Mouse (Mus musculus): ENCODE measurements around the gene Sfmbt1. TPM values are rescaled to one million over a fixed set of nuclear protein-coding genes. Genes with fewer than 3 reads are reported as not detected.

Sfmbt1 gene
- polyA plus RNA-seq, 1 experiment from 2014 or later: 14.9 TPM

DNA sequence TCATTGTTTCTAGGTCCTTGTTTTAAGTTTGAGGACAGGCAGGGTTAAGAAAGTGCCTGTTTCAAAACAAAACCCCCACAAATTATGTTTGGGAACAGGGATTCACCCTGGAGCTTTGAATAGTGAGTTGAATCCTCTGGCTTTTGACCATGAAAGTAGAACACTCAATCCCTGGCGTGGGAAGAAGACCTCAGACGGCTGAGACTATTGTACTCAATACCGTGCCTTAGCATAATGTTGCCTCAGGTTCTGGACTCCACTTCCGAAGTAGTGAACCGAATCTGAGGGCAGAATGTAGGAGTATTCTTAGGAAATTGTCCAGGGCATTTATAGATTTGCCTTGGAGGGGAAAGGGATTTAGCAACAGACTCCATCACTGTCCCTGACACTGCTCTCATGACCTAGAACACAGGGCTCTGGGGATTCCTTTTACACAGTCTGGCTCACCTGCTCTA lies 110.4 kb downstream of the Sfmbt1 start:
- H3K9ac ChIP-seq (ENCODE audit: low read depth, low read length): no peak overlapping the region; the same call in 1 of the 2 replicates
- WGBS: 21% methylated on average over 5 of the region's 5 CpGs
- no peaks in the 10 kb centered on the region for H3K9me3 ChIP-seq (ENCODE audit: control insufficient read depth, low read length)
- peak overlapping the region; percentile 73 for H3K4me2 ChIP-seq (ENCODE audit: low read depth, low read length)
- H3K4me3 ChIP-seq (ENCODE audit: low read depth, low read length): peak overlapping the region; percentile 85
- H3K27ac ChIP-seq (replicated peaks; ENCODE audit: low read depth, low read length): peak overlapping the region; percentile 85; the same call in 1 of the 2 replicates
- no peaks in the 10 kb centered on the region for H3K36me3 ChIP-seq (ENCODE audit: control insufficient read depth, insufficient read depth, low read length)
- no peak for ATAC-seq (ENCODE audit: low read depth)
- no peaks in the 10 kb centered on the region for H3K27me3 ChIP-seq (replicated peaks; ENCODE audit: control insufficient read depth, insufficient read depth, low read length)
- DNase-seq (ENCODE audit: low spot score): no peak
- H3K4me1 ChIP-seq (ENCODE audit: control insufficient read depth, insufficient read depth, low read length): peaks cover 22% of the 10 kb centered on the region

GRCm38 (mm10) chr14:30825476-30826131 lies 111.0 kb downstream of the Sfmbt1 start, which contains the start of gene Tmem110:
TSS of gene Tmem110 (plus strand) at chr14:30825590.
- peak within 1 kb of the TSS; percentile 85 for H3K27ac ChIP-seq (replicated peaks; ENCODE audit: low read depth, low read length)
- H3K27me3 ChIP-seq (replicated peaks; ENCODE audit: control insufficient read depth, insufficient read depth, low read length): no peaks in the 10 kb centered on the region
- ATAC-seq (ENCODE audit: low read depth) (peak; percentile 96), DNase-seq (ENCODE audit: low spot score) (peak; percentile 94)
- H3K4me3 ChIP-seq (ENCODE audit: low read depth, low read length): peak within 1 kb of the TSS; percentile 85
- H3K4me2 ChIP-seq (ENCODE audit: low read depth, low read length): peak within 1 kb of the TSS; percentile 73
- H3K9ac ChIP-seq (ENCODE audit: low read depth, low read length): peak within 1 kb of the TSS; percentile 88
- H3K9me3 ChIP-seq (ENCODE audit: control insufficient read depth, low read length): no peaks in the 10 kb centered on the region
- peaks cover 22% of the 10 kb centered on the region for H3K4me1 ChIP-seq (ENCODE audit: control insufficient read depth, insufficient read depth, low read length)
- no peaks in the 10 kb centered on the region for H3K36me3 ChIP-seq (ENCODE audit: control insufficient read depth, insufficient read depth, low read length)
- 0% methylated on average over 46 of the region's 68 CpGs for WGBS

DNA sequence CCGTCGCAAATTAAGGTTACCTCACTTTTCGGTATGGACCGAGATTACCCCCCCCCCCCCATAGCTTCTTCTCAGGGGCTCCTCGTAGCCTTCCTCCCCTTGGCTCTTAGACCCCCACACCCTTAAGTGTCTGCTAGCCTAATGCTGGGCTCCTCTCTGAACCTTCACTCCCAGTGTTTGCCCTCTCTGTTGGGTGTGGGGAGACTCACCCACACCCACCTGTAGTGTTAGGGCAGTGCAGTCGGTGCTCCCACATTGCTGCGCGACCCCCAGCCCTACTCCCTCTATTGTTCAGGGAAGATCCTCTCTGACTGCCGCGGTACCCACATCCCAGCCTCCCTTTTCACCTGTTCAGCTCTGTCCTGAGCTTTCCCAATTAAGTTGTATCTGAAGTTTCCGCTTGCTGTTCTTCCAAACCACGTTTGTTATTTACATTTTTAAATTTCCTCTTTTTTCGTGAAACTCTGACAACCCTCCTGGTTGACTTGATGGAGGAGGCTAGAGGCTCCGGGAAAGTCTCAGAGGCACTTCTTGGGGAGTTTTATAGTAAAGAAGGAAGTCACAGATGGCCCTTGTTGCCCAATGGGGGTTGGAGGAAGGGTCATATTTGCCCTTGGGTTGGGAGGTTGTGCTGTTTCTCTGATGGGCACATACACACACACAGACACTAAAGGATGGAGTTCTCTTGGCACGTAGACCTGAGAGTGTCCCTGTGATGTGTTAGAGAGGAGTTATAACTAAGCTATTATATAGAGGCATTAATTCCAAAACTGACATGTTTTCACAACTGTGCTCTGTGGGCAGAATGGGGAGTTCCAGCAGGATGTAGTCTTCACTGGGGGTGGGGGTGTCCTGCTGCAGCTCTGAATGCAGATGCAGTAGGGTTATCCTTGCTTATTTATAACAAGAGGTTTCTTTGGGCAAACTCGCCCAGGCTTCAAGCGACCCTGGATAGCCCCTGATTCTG lies 111.8 kb downstream of the Sfmbt1 start:
- Histone ChIP-seq H3K27ac (replicated peaks; ENCODE audit: low read depth, low read length) (no peak overlapping the region), H3K36me3 (ENCODE audit: control insufficient read depth, insufficient read depth, low read length) (no peaks in the 10 kb centered on the region), H3K9me3 (ENCODE audit: control insufficient read depth, low read length) (no peaks in the 10 kb centered on the region), H3K9ac (ENCODE audit: low read depth, low read length) (peak overlapping the region; percentile 88), H3K4me3 (ENCODE audit: low read depth, low read length) (peak overlapping the region; percentile 85), H3K27me3 (replicated peaks; ENCODE audit: control insufficient read depth, insufficient read depth, low read length) (no peaks in the 10 kb centered on the region), H3K4me2 (ENCODE audit: low read depth, low read length) (peak overlapping the region; percentile 73), H3K4me1 (ENCODE audit: control insufficient read depth, insufficient read depth, low read length) (peaks cover 22% of the 10 kb centered on the region)
- ATAC-seq (ENCODE audit: low read depth): no peak
- no peak for DNase-seq (ENCODE audit: low spot score)
- 19% methylated on average over 17 of the region's 17 CpGs for WGBS

GRCm38 (mm10) chr14:30827480-30827879 lies 112.8 kb downstream of the Sfmbt1 start:
- no peaks in the 10 kb centered on the region for H3K9me3 ChIP-seq (ENCODE audit: control insufficient read depth, low read length)
- H3K4me2 ChIP-seq (ENCODE audit: low read depth, low read length): no peak overlapping the region
- H3K9ac ChIP-seq (ENCODE audit: low read depth, low read length): no peak overlapping the region
- 76% methylated on average over 4 of the region's 4 CpGs for WGBS
- H3K36me3 ChIP-seq (ENCODE audit: control insufficient read depth, insufficient read depth, low read length): no peaks in the 10 kb centered on the region
- no peak for ATAC-seq (ENCODE audit: low read depth)
- no peak overlapping the region for H3K4me3 ChIP-seq (ENCODE audit: low read depth, low read length)
- no peak overlapping the region for H3K27ac ChIP-seq (replicated peaks; ENCODE audit: low read depth, low read length)
- DNase-seq (ENCODE audit: low spot score): no peak
- no peaks in the 10 kb centered on the region for H3K27me3 ChIP-seq (replicated peaks; ENCODE audit: control insufficient read depth, insufficient read depth, low read length)
- peaks cover 22% of the 10 kb centered on the region for H3K4me1 ChIP-seq (ENCODE audit: control insufficient read depth, insufficient read depth, low read length)

DNA sequence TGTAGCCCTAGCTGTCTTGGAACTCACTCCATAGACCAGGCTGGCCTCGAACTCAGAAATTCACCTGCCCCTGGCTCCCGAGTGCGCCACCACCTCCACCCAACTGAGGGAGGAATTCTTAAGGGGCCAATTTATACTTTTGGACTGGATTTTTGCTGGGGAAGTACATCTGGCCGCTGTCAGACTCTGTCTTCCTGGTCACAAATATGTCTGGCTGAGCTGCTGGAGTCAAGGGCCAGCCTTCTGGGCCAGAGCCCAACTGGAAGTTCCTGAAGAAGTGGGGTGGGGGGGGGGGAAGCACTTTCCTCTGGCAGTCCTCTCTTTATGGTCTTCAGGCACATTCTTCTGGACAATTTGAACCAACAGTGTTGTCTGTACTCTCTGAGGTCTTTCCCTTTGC lies 113.4 kb downstream of the Sfmbt1 start:
- Histone ChIP-seq H3K36me3 (ENCODE audit: control insufficient read depth, insufficient read depth, low read length) (no peaks in the 10 kb centered on the region), H3K4me3 (ENCODE audit: low read depth, low read length) (no peak overlapping the region), H3K27me3 (replicated peaks; ENCODE audit: control insufficient read depth, insufficient read depth, low read length) (no peaks in the 10 kb centered on the region), H3K9me3 (ENCODE audit: control insufficient read depth, low read length) (no peaks in the 10 kb centered on the region), H3K4me2 (ENCODE audit: low read depth, low read length) (no peak overlapping the region), H3K27ac (replicated peaks; ENCODE audit: low read depth, low read length) (no peak overlapping the region), H3K9ac (ENCODE audit: low read depth, low read length) (no peak overlapping the region), H3K4me1 (ENCODE audit: control insufficient read depth, insufficient read depth, low read length) (peaks cover 22% of the 10 kb centered on the region)
- 86% methylated on average over 4 of the region's 4 CpGs for WGBS
- DNase-seq (ENCODE audit: low spot score) (no peak), ATAC-seq (ENCODE audit: low read depth) (no peak)

- no peak overlapping the region for H3K27ac ChIP-seq (replicated peaks; ENCODE audit: low read depth, low read length)
- DNase-seq (ENCODE audit: low spot score): no peak
- H3K9me3 ChIP-seq (ENCODE audit: control insufficient read depth, low read length): no peaks in the 10 kb centered on the region
- no peaks in the 10 kb centered on the region for H3K36me3 ChIP-seq (ENCODE audit: control insufficient read depth, insufficient read depth, low read length)
- ATAC-seq (ENCODE audit: low read depth): no peak
- H3K9ac ChIP-seq (ENCODE audit: low read depth, low read length): no peak overlapping the region
- H3K4me2 ChIP-seq (ENCODE audit: low read depth, low read length): no peak overlapping the region
- no peak overlapping the region for H3K4me3 ChIP-seq (ENCODE audit: low read depth, low read length)
- 77% methylated on average over 11 of the region's 11 CpGs for WGBS
- peaks cover 22% of the 10 kb centered on the region for H3K4me1 ChIP-seq (ENCODE audit: control insufficient read depth, insufficient read depth, low read length)
- H3K27me3 ChIP-seq (replicated peaks; ENCODE audit: control insufficient read depth, insufficient read depth, low read length): no peaks in the 10 kb centered on the region
Measured at GRCm38 (mm10) chr14:30828635-30829460, 114.2 kb downstream of the Sfmbt1 start.

DNA sequence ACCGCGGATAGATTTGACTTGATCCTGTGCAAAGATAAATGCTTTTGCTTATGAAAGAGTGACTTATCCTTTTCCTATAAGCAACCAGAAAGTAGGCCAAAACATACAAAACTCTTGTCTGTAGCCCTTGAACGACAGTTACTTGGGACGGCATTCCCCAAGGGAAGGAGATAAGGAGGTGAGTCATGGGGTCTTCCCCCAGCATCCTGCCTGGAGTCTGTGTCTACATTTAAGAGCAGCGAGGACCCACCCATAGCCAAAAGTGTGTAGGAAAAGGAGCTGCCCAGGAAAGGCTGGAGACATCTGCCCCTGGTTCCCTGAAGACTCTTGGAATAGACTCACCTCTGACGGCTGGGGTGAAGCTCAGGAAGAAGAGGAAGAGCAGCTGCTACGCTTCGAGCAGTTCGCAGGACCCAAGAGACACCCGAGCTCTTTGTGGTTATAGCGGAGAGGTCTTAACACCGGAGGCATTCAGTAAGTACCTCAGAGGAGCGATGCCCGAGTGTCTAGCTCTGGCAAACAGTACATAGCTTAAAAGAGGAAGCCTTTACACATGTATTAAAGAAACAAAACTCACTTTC lies 122.9 kb downstream of the Sfmbt1 start:
- H3K4me2 ChIP-seq (ENCODE audit: low read depth, low read length): no peak overlapping the region
- ATAC-seq (ENCODE audit: low read depth) (no peak), DNase-seq (ENCODE audit: low spot score) (no peak)
- no peak overlapping the region for H3K4me3 ChIP-seq (ENCODE audit: low read depth, low read length)
- WGBS: 77% methylated on average over 14 of the region's 14 CpGs
- H3K9ac ChIP-seq (ENCODE audit: low read depth, low read length): no peak overlapping the region
- H3K9me3 ChIP-seq (ENCODE audit: control insufficient read depth, low read length): peaks cover 4% of the 10 kb centered on the region; the same call in 1 of the 2 replicates
- peaks cover 19% of the 10 kb centered on the region; the same call in 1 of the 2 replicates for H3K36me3 ChIP-seq (ENCODE audit: control insufficient read depth, insufficient read depth, low read length)
- H3K4me1 ChIP-seq (ENCODE audit: control insufficient read depth, insufficient read depth, low read length): no peaks in the 10 kb centered on the region
- no peak overlapping the region for H3K27ac ChIP-seq (replicated peaks; ENCODE audit: low read depth, low read length)
- no peaks in the 10 kb centered on the region for H3K27me3 ChIP-seq (replicated peaks; ENCODE audit: control insufficient read depth, insufficient read depth, low read length)

- Histone ChIP-seq H3K4me3 (ENCODE audit: low read depth, low read length) (no peak overlapping the region), H3K4me1 (ENCODE audit: control insufficient read depth, insufficient read depth, low read length) (no peaks in the 10 kb centered on the region), H3K36me3 (ENCODE audit: control insufficient read depth, insufficient read depth, low read length) (peaks cover 6% of the 10 kb centered on the region; the same call in 1 of the 2 replicates), H3K9me3 (ENCODE audit: control insufficient read depth, low read length) (peaks cover 4% of the 10 kb centered on the region; the same call in 1 of the 2 replicates), H3K4me2 (ENCODE audit: low read depth, low read length) (no peak overlapping the region), H3K9ac (ENCODE audit: low read depth, low read length) (no peak overlapping the region), H3K27ac (replicated peaks; ENCODE audit: low read depth, low read length) (no peak overlapping the region), H3K27me3 (replicated peaks; ENCODE audit: control insufficient read depth, insufficient read depth, low read length) (no peaks in the 10 kb centered on the region)
- DNase-seq (ENCODE audit: low spot score) (no peak), ATAC-seq (ENCODE audit: low read depth) (no peak)
- WGBS: 85% methylated on average over 3 of the region's 3 CpGs
Measured at GRCm38 (mm10) chr14:30843701-30844100, 129.1 kb downstream of the Sfmbt1 start.

Data from embryonic facial prominence, embryonic 14.5 days (tissue).